Mouse (Mus musculus): ENCODE measurements around the gene Col25a1.

Col25a1 gene

GRCm38 (mm10) chr3:130443842-130444627, 312.7 kb downstream of the Col25a1 start:
- no peak for DNase-seq (ENCODE audit: low spot score in 2 of 2)

- DNase-seq (ENCODE audit: low spot score in 2 of 2), result no peak
Measured at GRCm38 (mm10) chr3:130449864-130450263, 318.6 kb downstream of the Col25a1 start.

GRCm38 (mm10) chr3:130465371-130465770, 334.1 kb downstream of the Col25a1 start:
- DNase-seq (ENCODE audit: low spot score in 2 of 2), result no peak

GRCm38 (mm10) chr3:130473211-130473768, 342.0 kb downstream of the Col25a1 start:
- no peak for DNase-seq (ENCODE audit: low spot score in 2 of 2)

- no peak for DNase-seq (ENCODE audit: low spot score in 2 of 2)
Measured at GRCm38 (mm10) chr3:130473970-130474369, 342.7 kb downstream of the Col25a1 start.

- no peak for DNase-seq (ENCODE audit: low spot score in 2 of 2)
Measured at GRCm38 (mm10) chr3:130482513-130482912, 351.2 kb downstream of the Col25a1 start.

- no peak for DNase-seq (ENCODE audit: low spot score in 2 of 2)
Measured at GRCm38 (mm10) chr3:130488839-130489238, 357.5 kb downstream of the Col25a1 start.

- DNase-seq (ENCODE audit: low spot score in 2 of 2), result no peak
Measured at GRCm38 (mm10) chr3:130494192-130494591, 362.9 kb downstream of the Col25a1 start.

- DNase-seq (ENCODE audit: low spot score in 2 of 2), result peak in 1 of 2 experiments; percentile 25
Measured at GRCm38 (mm10) chr3:130494665-130495396, 363.5 kb downstream of the Col25a1 start.

- DNase-seq (ENCODE audit: low spot score in 2 of 2), result no peak
Measured at GRCm38 (mm10) chr3:130497036-130497435, 365.7 kb downstream of the Col25a1 start.

GRCm38 (mm10) chr3:130501713-130502112, 370.4 kb downstream of the Col25a1 start:
- DNase-seq (ENCODE audit: low spot score in 2 of 2), result no peak

- DNase-seq (ENCODE audit: low spot score in 2 of 2), result no peak
Measured at GRCm38 (mm10) chr3:130508330-130508729, 377.0 kb downstream of the Col25a1 start.

- DNase-seq (ENCODE audit: low spot score in 2 of 2), result peak; percentile 31 to 38
Measured at GRCm38 (mm10) chr3:130518457-130518879, 387.2 kb downstream of the Col25a1 start.

- no peak for DNase-seq (ENCODE audit: low spot score in 2 of 2)
Measured at GRCm38 (mm10) chr3:130521834-130522476, 390.7 kb downstream of the Col25a1 start.

GRCm38 (mm10) chr3:130523019-130523418, 391.7 kb downstream of the Col25a1 start:
- DNase-seq (ENCODE audit: low spot score in 2 of 2), result no peak

GRCm38 (mm10) chr3:130524367-130525137, 393.3 kb downstream of the Col25a1 start:
- no peak for DNase-seq (ENCODE audit: low spot score in 2 of 2)

GRCm38 (mm10) chr3:130535021-130535420, 403.7 kb downstream of the Col25a1 start:
- no peak for DNase-seq (ENCODE audit: low spot score in 2 of 2)

- DNase-seq (ENCODE audit: low spot score in 2 of 2), result no peak
Measured at GRCm38 (mm10) chr3:130541541-130541940, 410.2 kb downstream of the Col25a1 start.

- DNase-seq (ENCODE audit: low spot score in 2 of 2), result no peak
Measured at GRCm38 (mm10) chr3:130545995-130546394, 414.7 kb downstream of the Col25a1 start.

- DNase-seq (ENCODE audit: low spot score in 2 of 2), result no peak
Measured at GRCm38 (mm10) chr3:130549066-130549465, 417.8 kb downstream of the Col25a1 start.

- no peak for DNase-seq (ENCODE audit: low spot score in 2 of 2)
Measured at GRCm38 (mm10) chr3:130556263-130556662, 425.0 kb downstream of the Col25a1 start.

Data from right cerebral cortex, postnatal 10 days (tissue).